Mouse (Mus musculus): ENCODE measurements around the gene Lipc.

DNA sequence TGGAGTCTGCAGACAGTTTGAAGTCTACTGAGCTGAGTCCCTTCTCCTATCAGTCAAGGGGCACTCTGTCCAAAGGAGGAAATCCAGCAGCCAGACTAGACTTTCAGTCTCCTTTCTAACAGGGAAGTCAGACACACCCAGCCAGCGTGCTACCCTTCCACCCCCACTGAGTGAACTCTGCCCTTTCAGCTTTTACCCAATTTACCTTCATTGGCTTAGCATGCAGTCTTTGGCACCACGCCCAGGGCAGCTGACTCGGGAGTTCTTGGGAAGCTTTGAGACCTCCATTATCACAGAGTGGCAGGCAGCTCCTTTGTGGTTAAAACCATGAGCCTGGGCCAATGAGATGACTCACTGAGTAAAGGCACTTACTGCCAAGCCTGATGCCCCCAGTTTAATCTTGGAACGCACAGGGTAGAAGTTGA lies 117.3 kb downstream of the Lipc start:
- TF ChIP-seq CTCF (conservative IDR thresholded peaks at IDR 0.05; ENCODE audit: low read length) = no peak
- TF ChIP-seq NANOG (IDR thresholded peaks at IDR 0.05; ENCODE audit: borderline replicate concordance, low read length) = no peak
- TF ChIP-seq POU5F1 (IDR thresholded peaks at IDR 0.05; ENCODE audit: borderline replicate concordance, low read length) = no peak

Data from E14TG2a.4 (cell line).